Mouse (Mus musculus): ENCODE results near the gene Gm20765.
"Not testable (repeated sequence)": the region's sequence is repeated elsewhere in the genome, so short reads cannot be mapped to it uniquely, and the experiment has no call there.

The Gm20765 gene

DNA sequence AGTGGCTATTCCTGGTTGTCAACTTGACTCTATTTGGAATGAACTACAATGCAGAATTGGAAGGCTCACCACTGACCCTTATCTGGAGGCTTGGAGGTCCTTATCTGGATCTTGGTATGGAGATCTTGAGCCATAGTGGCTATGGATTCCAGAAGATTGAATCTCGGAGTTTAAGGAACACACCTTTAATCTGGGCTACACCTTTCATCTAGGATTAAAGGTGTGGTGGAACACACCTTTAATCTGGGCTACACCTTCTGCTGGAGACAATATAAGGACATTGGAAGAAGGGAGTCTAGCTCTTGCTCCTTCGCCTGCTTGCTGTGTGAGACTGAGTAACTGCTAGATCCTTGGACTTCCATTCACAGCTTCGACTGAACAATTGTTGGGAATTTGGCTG lies at the start of gene Gm20765:
Gene Gm20765 (plus strand): TSS at position 301 of the 400 bp plus-strand sequence.
- in situ Hi-C loops (cut with MboI) = not testable (repeated sequence)

- in situ Hi-C loops (cut with MboI) = not testable (repeated sequence)
Observed at GRCm38 (mm10) chr10:104142687-104143086, 42.6 kb upstream of the Gm20765 start, which contains the start of gene Gm21293. Gm21293 (plus strand) TSS chr10:104142987.

GRCm38 (mm10) chr10:104151197-104151596 lies 34.1 kb upstream of the Gm20765 start, which contains the start of gene Gm6763:
Gm6763 (plus strand) TSS chr10:104151497.
- in situ Hi-C loops (cut with MboI) = not testable (repeated sequence)

DNA sequence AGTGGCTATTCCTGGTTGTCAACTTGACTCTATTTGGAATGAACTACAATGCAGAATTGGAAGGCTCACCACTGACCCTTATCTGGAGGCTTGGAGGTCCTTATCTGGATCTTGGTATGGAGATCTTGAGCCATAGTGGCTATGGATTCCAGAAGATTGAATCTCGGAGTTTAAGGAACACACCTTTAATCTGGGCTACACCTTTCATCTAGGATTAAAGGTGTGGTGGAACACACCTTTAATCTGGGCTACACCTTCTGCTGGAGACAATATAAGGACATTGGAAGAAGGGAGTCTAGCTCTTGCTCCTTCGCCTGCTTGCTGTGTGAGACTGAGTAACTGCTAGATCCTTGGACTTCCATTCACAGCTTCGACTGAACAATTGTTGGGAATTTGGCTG lies 25.6 kb upstream of the Gm20765 start, which contains the start of gene Gm8764:
Gene Gm8764 (plus strand): TSS at position 301 of the 400 bp plus-strand sequence.
- in situ Hi-C loops (cut with MboI) = not testable (repeated sequence)

GRCm38 (mm10) chr10:104168215-104168614 lies 17.1 kb upstream of the Gm20765 start, which contains the start of gene Gm21304:
Gm21304 (plus strand) TSS chr10:104168515.
- in situ Hi-C loops (cut with MboI) = not testable (repeated sequence)

GRCm38 (mm10) chr10:104176724-104177123 lies 8.6 kb upstream of the Gm20765 start, which contains the start of gene Gm21312:
Gm21312 (plus strand) TSS chr10:104177024.
- in situ Hi-C loops (cut with MboI) = not testable (repeated sequence)

GRCm38 (mm10) chr10:104193742-104194141 lies 8.4 kb downstream of the Gm20765 start, which contains the start of gene Gm4340:
Gm4340 (plus strand) TSS chr10:104194042.
- in situ Hi-C loops (cut with MboI) = not testable (repeated sequence)

- in situ Hi-C loops (cut with MboI) = no loop called here
Observed at GRCm38 (mm10) chr10:104209655-104210054, 24.3 kb downstream of the Gm20765 start.

DNA sequence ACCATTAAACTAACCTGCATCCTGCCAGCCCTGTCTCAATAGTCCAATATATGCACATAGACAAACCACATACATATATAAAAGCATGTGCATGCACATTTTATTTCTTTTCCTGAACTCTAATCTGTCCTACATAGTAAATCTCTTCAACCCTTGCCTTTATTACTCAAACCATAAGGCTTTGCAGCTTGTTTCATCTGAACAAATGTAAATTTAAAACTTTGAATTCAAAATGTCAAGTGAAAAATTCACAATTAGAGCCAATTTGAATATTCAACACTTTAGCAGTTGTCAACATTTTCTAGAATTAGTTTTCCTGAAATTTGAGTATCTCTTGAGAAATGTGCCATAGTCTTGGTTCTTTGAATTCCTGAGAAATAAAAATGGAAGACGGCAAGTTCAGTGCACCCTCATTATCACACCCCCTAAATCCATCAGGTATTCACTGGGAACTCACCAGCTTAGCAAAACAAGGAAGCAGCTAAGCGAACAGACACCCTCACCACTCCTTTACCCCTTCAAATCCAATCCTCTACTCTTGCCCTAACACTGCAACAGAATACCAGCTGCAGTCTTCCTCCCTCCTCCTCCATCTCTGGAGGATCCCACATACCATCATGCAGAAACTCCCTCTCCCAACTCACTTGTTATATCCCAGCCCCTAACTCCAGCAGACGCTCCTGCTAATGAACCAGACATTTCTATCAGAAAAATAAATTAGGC lies 25.1 kb downstream of the Gm20765 start:
- in situ Hi-C loops (cut with MboI) = no loop called here

GRCm38 (mm10) chr10:104214527-104214926 lies 29.2 kb downstream of the Gm20765 start:
- in situ Hi-C loops (cut with MboI) = no loop called here

DNA sequence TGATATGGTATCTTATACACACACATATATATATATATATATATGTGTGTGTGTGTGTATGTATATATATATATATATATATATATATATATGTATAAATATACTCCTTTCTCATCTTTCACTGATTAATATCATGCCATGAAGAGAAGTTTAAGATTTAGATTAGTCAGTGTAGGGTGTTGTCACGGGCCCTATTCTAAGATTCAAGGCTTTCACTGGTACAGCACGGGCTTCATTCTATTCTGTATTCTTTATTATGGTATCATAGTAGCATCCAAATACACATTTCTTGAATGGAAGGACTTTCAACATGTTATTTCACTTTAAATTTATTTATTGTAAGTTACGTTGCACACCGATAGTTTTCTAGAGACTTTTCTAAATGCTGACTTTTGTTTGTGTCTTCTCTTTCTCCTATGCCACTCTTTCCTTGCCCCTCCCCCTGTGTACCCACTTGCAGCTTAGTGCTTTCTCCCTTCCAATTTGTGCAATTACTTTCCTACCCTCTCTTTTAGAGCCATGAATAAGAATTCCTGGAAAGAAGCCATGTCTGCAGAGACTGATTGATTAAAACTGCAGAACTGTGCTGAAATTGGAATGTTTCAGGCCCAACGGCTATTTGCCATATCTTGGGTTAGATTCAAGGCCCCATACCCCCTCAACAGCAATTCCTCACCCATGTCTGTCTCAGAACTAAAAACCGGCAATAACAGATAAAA lies 35.1 kb downstream of the Gm20765 start:
- in situ Hi-C loops (cut with MboI) = no loop called here

All from mature B cell (primary cell).